Mouse (Mus musculus): Measurements from ENCODE around the gene Sh3bp5l. TPM values are rescaled to one million over a fixed set of nuclear protein-coding genes. Genes with fewer than 3 reads are reported as not detected.

Sh3bp5l gene
- polyA plus RNA-seq, 1 experiment from 2014 or later, result 28.3 TPM

DNA sequence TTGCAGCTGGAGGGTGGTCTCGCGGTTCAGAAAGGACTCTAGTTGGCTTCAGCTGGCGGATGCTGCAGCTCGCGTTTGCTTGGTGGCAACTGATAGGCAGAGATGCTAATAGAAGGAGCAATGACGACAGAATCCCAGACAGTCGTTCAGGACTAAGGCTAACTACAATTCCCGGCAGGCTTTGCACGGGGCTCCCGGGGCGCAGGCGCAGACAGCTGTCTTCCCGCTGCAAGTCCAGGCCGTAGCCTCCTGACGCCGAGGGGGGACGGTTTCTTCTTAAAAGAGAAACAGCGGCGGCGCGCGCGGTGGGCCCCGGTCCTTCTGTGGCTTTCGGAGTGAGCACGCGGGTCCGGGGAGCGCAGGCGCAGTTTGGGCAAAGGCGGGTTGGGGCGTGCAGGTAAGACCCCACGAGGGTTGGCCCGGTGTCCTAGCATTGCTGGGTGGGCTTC is 23.6 kb upstream of the Sh3bp5l start, which contains the start of gene Zfp692:
Gene Zfp692 (plus strand): TSS at position 210 of the 449 bp plus-strand sequence.
- H3K36me3 ChIP-seq (ENCODE audit: insufficient read depth, low read length), result no peaks in the 10 kb centered on the region
- H3K27me3 ChIP-seq (ENCODE audit: insufficient read depth, low read length), result no peaks in the 10 kb centered on the region
- H3K4me1 ChIP-seq (replicated peaks; ENCODE audit: insufficient read depth, low read length), result peaks cover 10% of the 10 kb centered on the region
- H3K4me3 ChIP-seq (replicated peaks; ENCODE audit: low read depth, low read length), result peak within 1 kb of the TSS; percentile 38
- H3K27ac ChIP-seq, result peak within 1 kb of the TSS; percentile 84
- peak; percentile 12; the same call in 1 of the 2 replicates for TF ChIP-seq CTCF (IDR thresholded peaks at IDR 0.05; ENCODE audit: low read depth)
- DNase-seq (ENCODE audit: low spot score) (peak; percentile 98), ATAC-seq (replicated peaks; ENCODE audit: low FRiP score, low read depth) (peak; percentile 50)
- peak within 1 kb of the TSS; percentile 84 for H3K4me2 ChIP-seq (ENCODE audit: low read length)
- WGBS, result under 1% methylated on average over 34 of the region's 34 CpGs
- no peaks in the 10 kb centered on the region for H3K9me3 ChIP-seq (replicated peaks; ENCODE audit: low read length)
- H3K9ac ChIP-seq (ENCODE audit: low read depth, low read length), result peak within 1 kb of the TSS; percentile 54

GRCm38 (mm10) chr11:58307411-58308080 is 23.0 kb upstream of the Sh3bp5l start:
- no peaks in the 10 kb centered on the region for H3K9me3 ChIP-seq (replicated peaks; ENCODE audit: low read length)
- H3K27ac ChIP-seq, result peak overlapping the region; percentile 84
- H3K27me3 ChIP-seq (ENCODE audit: insufficient read depth, low read length), result no peaks in the 10 kb centered on the region
- peak overlapping the region; percentile 84 for H3K4me2 ChIP-seq (ENCODE audit: low read length)
- TF ChIP-seq CTCF (IDR thresholded peaks at IDR 0.05; ENCODE audit: low read depth), result peak; percentile 43
- peak overlapping the region; percentile 54 for H3K9ac ChIP-seq (ENCODE audit: low read depth, low read length)
- H3K4me3 ChIP-seq (replicated peaks; ENCODE audit: low read depth, low read length), result peak overlapping the region; percentile 38
- H3K36me3 ChIP-seq (ENCODE audit: insufficient read depth, low read length), result no peaks in the 10 kb centered on the region
- WGBS, result under 1% methylated on average over 40 of the region's 42 CpGs
- DNase-seq (ENCODE audit: low spot score) (peak; percentile 58), ATAC-seq (replicated peaks; ENCODE audit: low FRiP score, low read depth) (peak; percentile 83)
- H3K4me1 ChIP-seq (replicated peaks; ENCODE audit: insufficient read depth, low read length), result peaks cover 10% of the 10 kb centered on the region

GRCm38 (mm10) chr11:58308661-58309060 is 21.9 kb upstream of the Sh3bp5l start:
- H3K9ac ChIP-seq (ENCODE audit: low read depth, low read length), result no peak overlapping the region
- no peak for ATAC-seq (replicated peaks; ENCODE audit: low FRiP score, low read depth)
- H3K27ac ChIP-seq, result no peak overlapping the region
- TF ChIP-seq CTCF (IDR thresholded peaks at IDR 0.05; ENCODE audit: low read depth), result no peak
- no peak for DNase-seq (ENCODE audit: low spot score)
- no peak overlapping the region for H3K4me2 ChIP-seq (ENCODE audit: low read length)
- peaks cover 10% of the 10 kb centered on the region for H3K4me1 ChIP-seq (replicated peaks; ENCODE audit: insufficient read depth, low read length)
- no peaks in the 10 kb centered on the region for H3K36me3 ChIP-seq (ENCODE audit: insufficient read depth, low read length)
- whole genome bisulfite sequencing, result 92% methylated on average over 9 of the region's 9 CpGs
- no peak overlapping the region for H3K4me3 ChIP-seq (replicated peaks; ENCODE audit: low read depth, low read length)
- H3K9me3 ChIP-seq (replicated peaks; ENCODE audit: low read length), result no peaks in the 10 kb centered on the region
- H3K27me3 ChIP-seq (ENCODE audit: insufficient read depth, low read length), result no peaks in the 10 kb centered on the region

DNA sequence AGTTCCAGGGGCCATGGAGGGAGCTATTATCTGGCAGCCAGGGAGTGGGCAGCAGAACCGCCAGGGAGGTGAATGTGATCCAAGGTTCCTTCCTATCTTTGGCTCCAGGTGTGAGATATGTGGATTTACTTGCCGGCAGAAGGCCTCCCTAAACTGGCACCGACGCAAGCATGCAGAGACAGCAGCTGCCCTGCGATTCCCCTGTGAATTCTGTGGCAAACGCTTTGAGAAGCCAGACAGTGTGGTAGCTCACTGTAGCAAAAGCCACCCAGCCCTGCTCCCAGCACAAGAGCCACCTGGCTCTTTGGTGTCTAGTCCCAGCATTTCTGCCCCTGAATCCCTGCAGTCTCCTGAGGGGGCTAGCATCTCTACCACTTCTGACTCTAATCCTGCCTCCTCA is 16.5 kb upstream of the Sh3bp5l start:
- H3K4me3 ChIP-seq (replicated peaks; ENCODE audit: low read depth, low read length), result no peak overlapping the region
- no peak overlapping the region for H3K27ac ChIP-seq
- WGBS, result 86% methylated on average over 6 of the region's 6 CpGs
- no peak for DNase-seq (ENCODE audit: low spot score)
- ATAC-seq (replicated peaks; ENCODE audit: low FRiP score, low read depth), result no peak
- H3K27me3 ChIP-seq (ENCODE audit: insufficient read depth, low read length), result no peaks in the 10 kb centered on the region
- H3K4me1 ChIP-seq (replicated peaks; ENCODE audit: insufficient read depth, low read length), result no peaks in the 10 kb centered on the region
- H3K36me3 ChIP-seq (ENCODE audit: insufficient read depth, low read length), result peaks cover 3% of the 10 kb centered on the region; the same call in 1 of the 2 replicates
- TF ChIP-seq CTCF (IDR thresholded peaks at IDR 0.05; ENCODE audit: low read depth), result no peak
- H3K4me2 ChIP-seq (ENCODE audit: low read length), result no peak overlapping the region
- no peaks in the 10 kb centered on the region for H3K9me3 ChIP-seq (replicated peaks; ENCODE audit: low read length)
- H3K9ac ChIP-seq (ENCODE audit: low read depth, low read length), result no peak overlapping the region

DNA sequence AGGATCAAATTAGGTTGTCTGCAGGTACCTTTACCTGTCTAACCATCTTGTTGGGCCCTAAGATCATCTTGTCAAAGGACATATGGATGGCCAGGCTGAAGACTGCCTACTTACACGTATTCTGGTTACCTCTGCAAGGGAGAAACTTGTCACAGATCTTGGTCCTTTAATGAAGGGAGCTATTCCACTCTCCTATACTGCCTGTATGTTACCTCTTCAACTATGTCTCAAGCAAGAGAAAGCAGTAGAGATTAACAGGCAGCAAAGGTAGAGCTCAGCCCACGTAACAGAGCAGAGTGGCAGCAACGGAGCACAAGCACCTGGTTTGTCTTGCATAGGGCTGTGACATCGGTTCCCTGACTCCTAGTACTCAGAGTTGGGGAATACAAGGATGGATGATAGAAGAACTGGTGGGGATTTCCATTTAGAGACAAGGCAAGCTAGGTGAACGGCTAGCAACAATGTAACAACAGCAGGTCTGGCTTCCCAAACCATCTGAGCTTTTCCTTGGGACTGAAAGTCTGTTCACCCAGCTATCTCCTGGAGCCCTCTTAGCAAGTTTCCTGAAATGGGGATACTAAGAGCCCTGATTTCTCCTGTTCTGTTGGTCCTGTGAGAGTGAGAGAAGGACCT is 14.9 kb upstream of the Sh3bp5l start:
- Histone ChIP-seq H3K9me3 (replicated peaks; ENCODE audit: low read length) (no peaks in the 10 kb centered on the region), H3K4me2 (ENCODE audit: low read length) (no peak overlapping the region), H3K4me3 (replicated peaks; ENCODE audit: low read depth, low read length) (no peak overlapping the region), H3K27ac (no peak overlapping the region), H3K9ac (ENCODE audit: low read depth, low read length) (no peak overlapping the region), H3K27me3 (ENCODE audit: insufficient read depth, low read length) (no peaks in the 10 kb centered on the region), H3K4me1 (replicated peaks; ENCODE audit: insufficient read depth, low read length) (no peaks in the 10 kb centered on the region), H3K36me3 (ENCODE audit: insufficient read depth, low read length) (peaks cover 5% of the 10 kb centered on the region; the same call in 1 of the 2 replicates)
- 93% methylated on average over 5 of the region's 5 CpGs for WGBS
- TF ChIP-seq CTCF (IDR thresholded peaks at IDR 0.05; ENCODE audit: low read depth), result no peak
- DNase-seq (ENCODE audit: low spot score) (no peak), ATAC-seq (replicated peaks; ENCODE audit: low FRiP score, low read depth) (no peak)

- Histone ChIP-seq H3K4me2 (ENCODE audit: low read length) (no peak overlapping the region), H3K9me3 (replicated peaks; ENCODE audit: low read length) (no peaks in the 10 kb centered on the region), H3K4me3 (replicated peaks; ENCODE audit: low read depth, low read length) (no peak overlapping the region), H3K27me3 (ENCODE audit: insufficient read depth, low read length) (no peaks in the 10 kb centered on the region), H3K27ac (no peak overlapping the region), H3K4me1 (replicated peaks; ENCODE audit: insufficient read depth, low read length) (no peaks in the 10 kb centered on the region), H3K36me3 (ENCODE audit: insufficient read depth, low read length) (peaks cover 5% of the 10 kb centered on the region; the same call in 1 of the 2 replicates), H3K9ac (ENCODE audit: low read depth, low read length) (no peak overlapping the region)
- DNase-seq (ENCODE audit: low spot score) (no peak), ATAC-seq (replicated peaks; ENCODE audit: low FRiP score, low read depth) (no peak)
- no peak for TF ChIP-seq CTCF (IDR thresholded peaks at IDR 0.05; ENCODE audit: low read depth)
- WGBS, result 87% methylated on average over 17 of the region's 17 CpGs
These were observed 14.2 kb upstream of the Sh3bp5l start for GRCm38 (mm10) chr11:58316344-58316743.
